Mouse (Mus musculus): ENCODE measurements at regions not wholly inside any gene's neighbourhood (a gene's known extent, or its start where the extent isn't known, plus 50 kb on each side); places are given as distances from the start of the nearest gene placed in this dataset.

DNA sequence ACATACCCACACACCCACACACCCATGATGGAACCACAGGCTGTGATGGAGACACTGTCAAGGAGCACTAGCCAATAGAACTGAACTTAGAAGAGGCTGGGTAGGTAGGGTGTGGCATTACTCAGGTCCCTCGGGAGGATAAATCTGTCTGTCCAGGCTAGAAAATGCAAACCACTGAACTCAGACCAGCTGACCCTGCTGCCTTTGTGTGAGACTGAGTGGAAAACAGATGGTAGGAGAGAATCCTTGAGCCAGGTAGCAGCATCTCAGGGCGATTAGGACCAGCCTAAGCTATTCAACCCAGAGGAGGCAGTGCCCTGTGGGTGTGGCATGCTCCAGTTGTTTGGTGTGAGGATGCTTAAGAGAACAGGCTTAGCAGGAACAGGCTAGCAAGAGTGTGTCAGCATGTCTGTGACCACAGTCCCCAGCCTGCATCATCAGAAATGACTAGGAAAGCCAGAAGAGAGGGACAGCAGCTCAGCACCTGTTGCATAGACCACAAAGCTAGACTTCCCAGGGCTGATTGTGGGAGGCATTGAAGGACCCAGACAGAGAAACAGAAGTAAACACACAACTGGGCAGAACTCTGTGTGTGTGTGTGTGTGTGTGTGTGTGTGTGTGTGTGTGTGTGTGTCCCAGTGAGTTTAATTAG, 103.2 kb upstream of the Sesn3 start:
- intact Hi-C loops (cut with DNase I) = loop anchor here (5.0 kb wide), 1 partner anchor 106 kb away; the partner anchor contains the start of gene Sesn3
- no peak for DNase-seq

DNA sequence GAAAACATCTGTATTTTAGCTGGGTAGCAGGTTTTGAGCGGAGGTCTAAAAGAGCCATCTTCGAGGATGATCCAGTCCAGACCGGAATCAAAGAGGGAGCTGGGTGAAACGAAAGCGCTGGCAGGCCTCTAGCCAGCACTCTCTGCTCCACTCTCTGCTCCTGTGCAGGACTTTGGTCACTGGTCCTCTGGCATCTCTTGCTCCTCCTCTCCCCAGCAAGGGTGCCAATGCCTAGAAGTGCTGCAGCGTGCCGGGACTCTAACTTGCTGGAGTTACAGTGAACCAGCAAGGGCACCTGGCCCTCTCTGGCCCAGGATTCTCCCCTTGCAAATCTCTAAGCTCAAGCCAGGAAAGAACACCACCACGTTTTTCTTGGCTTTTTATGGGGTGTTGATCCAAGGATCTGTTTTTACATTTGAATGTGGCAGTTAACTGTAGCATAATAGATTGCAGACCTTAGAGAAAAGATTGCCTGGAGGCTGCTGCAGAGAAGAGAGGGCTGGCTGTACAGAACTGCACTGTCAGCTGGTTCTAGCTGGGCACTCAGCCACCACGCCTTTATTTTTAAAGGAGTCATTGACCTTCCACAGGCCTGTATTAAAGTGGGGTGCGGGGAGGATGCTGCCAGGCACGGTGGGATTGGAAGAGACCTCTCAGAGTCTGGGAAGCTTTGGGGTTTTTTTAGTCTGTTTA, 101.1 kb upstream of the Sesn3 start:
- peak; percentile 58 to 76 for DNase-seq
- intact Hi-C loops (cut with DNase I) = loop anchor here (5.0 kb wide), 1 partner anchor 104 kb away; the partner anchor contains the start of gene Sesn3

DNA sequence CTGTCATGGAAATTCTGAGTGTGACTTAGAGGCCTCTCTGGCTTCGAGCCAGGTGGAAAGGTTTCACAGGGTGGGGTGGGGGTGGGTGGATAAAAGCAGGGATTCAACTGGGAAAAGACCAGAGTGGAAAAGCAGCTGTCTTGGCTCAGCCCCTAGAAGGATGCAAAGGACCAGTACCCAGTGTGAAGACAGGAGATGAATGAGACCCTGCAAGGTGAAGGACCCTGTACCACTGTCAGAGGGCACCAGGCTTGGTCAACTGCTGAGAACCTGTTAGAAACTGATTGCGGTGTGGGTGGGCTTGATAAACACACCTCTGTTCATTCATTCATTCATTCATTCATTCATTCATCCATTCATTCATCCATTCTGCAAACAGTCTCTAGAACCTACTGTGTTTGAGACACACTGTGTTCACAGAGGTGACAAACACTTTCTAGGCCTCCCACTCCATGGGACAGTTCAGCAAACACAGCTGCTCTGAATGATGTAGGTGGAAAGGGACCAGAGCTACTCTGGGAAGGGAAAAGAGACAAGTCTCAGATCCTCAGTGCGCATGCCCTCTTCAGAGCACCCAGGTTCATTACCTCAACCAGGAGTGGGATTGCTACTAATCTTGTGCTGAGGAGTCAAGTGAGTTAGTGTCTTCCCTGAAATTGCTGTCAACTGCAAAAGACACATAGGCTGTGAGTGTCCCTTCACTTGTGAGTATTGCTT, 100.4 kb upstream of the Sesn3 start:
- intact Hi-C loops (cut with DNase I) = loop anchor here (5.0 kb wide), 1 partner anchor 103 kb away; the partner anchor contains the start of gene Sesn3
- no peak for DNase-seq

GRCm38 (mm10) chr9:14175041-14175881, 99.6 kb upstream of the Sesn3 start:
- intact Hi-C loops (cut with DNase I) = no loop called here
- DNase-seq = peak; percentile 6 to 27

- intact Hi-C loops (cut with DNase I) = no loop called here
- no peak for DNase-seq
Observed at GRCm38 (mm10) chr9:14179777-14180176, 95.1 kb upstream of the Sesn3 start.

GRCm38 (mm10) chr9:14184261-14184660, 90.6 kb upstream of the Sesn3 start:
- no peak for DNase-seq

DNA sequence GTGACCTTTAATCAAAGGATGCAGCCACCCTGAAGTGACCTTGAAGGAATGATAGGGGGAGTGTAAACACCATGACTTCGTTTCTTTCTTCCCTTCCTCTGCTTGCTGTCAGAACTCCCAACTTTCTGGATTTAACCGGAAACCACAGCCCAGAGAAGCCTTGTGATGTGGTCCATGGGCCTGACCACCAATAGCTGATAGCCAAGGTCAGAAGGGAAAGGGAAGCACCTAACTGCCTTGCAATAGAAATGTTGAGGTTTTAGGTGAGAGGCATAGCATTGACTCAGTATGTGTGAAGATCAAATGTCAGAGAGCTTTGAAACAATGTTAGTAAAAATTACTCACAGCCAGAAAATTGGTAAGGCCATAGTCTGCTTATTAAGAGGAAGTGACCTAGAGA, 89.2 kb upstream of the Sesn3 start:
- intact Hi-C loops (cut with DNase I) = no loop called here
- DNase-seq = no peak

More at GRCm38 (mm10) chr9:14184261-14184660, 90.6 kb upstream of the Sesn3 start:
- intact Hi-C loops (cut with DNase I) = no loop called here

DNA sequence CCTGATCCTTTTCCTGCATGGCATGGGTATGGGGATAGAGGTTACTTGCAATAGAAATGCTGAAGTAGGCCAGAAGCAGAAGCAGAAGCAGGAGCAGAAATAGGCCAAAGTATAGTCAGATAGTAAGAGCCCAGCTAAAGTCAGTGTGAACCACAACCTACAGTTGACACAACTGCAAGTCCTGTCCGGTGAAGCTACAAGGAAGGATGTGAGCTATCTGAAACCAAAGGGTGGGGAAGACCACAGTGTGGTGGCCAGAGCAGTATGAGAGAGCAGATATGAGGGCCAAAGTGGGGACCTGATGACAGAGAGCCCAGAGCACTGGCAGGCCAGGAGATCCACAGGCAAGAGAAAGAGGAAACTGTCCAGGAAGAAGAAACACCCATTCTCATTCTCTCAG, 87.1 kb upstream of the Sesn3 start:
- intact Hi-C loops (cut with DNase I) = no loop called here
- no peak for DNase-seq

DNA sequence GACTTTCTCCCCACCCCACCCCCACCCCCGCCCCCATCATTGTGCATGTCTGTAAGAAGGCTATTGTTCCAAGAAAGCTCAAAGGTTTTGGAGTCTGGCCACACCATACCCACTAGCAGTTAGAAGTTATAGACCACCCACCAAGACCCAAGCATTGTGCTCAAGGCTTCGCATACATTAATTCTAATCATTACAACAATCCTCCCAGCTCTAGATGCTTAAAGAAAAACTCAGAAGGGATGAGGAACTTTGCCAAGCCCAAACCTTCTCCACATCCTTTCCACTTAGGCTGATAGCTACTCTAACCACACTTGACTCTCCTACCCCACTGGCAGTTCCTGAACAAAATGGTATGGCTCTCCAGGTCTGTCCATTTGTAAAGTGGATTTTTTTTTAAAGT, 86.4 kb upstream of the Sesn3 start:
- DNase-seq = no peak
- intact Hi-C loops (cut with DNase I) = no loop called here

DNA sequence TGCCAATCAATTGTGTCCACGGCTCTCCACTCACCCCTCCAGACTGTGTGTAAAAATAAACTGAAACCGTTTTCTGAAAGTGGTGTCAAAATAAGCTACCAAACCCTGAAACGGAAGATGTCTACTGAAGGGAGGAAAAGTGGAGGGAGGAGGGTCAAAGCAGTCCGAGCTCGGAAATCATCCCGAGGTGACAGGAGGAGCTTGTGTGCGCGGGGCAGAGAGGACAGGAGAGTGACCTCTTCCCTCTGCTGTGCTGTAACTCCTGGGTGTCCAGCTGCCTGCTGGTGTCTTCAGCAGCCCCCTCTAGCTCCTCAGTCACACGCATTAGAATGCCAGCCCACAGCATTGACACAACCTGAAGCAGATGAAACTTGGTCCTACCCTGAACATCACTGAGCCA, 84.2 kb upstream of the Sesn3 start:
- intact Hi-C loops (cut with DNase I) = no loop called here
- DNase-seq = no peak

- no peak for DNase-seq
- intact Hi-C loops (cut with DNase I) = no loop called here
Observed at GRCm38 (mm10) chr9:14194748-14195147, 80.1 kb upstream of the Sesn3 start.

- intact Hi-C loops (cut with DNase I) = no loop called here
- no peak for DNase-seq
Observed at GRCm38 (mm10) chr9:14199116-14199515, 75.8 kb upstream of the Sesn3 start.

DNA sequence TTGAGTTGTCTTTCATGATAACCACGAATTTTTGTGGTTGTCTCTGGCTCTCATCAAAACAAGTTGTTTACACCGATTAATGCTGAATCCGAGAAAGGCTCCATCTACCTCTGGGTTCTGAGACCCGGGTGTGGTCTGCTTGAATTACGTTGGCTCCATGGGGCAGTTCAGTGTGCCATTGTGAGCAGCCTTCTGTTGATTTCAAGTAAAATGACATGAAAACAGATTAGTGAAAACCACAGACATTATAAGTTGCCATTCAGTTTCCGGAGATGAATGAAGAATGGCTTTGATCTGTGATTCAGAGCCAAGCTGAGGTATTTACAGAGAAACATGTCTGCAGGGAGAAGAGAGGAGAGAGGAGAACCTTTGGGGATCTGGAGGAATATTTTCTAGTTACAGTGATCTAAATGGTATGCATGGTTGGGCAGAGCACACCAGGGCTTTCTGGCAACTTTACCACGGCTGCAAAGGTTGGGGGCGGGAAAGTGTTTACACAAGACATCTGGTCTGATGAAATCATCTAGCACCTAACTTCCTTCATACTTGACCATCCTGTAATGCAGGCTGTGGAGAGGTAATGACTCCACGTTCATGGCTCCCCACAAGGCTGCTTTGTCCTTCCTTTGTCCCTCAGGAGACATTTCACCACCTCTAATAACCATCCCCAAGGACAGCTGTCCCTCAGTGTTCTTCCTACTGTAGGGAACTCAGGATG, 74.7 kb upstream of the Sesn3 start:
- intact Hi-C loops (cut with DNase I) = no loop called here
- no peak for DNase-seq

DNA sequence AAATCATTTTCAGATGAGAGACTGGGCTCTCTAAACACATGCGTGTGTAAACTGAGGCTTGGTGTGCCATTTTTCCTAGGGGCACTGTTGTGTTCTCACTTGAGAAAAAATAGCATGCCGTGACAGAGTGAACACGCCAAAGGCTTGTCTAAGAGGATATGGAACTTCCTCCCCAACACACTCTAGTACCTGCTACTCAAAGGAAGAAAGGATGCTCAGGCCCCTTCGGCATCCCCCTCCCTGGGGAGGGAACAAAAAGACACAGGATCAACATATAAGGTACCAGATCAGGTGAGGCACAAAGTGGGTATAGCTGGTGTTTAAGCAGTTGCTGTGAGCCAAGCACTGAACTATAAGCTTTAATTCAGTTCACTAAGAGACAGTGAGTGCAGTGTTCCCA, 74.0 kb upstream of the Sesn3 start:
- no peak for DNase-seq
- intact Hi-C loops (cut with DNase I) = no loop called here

DNA sequence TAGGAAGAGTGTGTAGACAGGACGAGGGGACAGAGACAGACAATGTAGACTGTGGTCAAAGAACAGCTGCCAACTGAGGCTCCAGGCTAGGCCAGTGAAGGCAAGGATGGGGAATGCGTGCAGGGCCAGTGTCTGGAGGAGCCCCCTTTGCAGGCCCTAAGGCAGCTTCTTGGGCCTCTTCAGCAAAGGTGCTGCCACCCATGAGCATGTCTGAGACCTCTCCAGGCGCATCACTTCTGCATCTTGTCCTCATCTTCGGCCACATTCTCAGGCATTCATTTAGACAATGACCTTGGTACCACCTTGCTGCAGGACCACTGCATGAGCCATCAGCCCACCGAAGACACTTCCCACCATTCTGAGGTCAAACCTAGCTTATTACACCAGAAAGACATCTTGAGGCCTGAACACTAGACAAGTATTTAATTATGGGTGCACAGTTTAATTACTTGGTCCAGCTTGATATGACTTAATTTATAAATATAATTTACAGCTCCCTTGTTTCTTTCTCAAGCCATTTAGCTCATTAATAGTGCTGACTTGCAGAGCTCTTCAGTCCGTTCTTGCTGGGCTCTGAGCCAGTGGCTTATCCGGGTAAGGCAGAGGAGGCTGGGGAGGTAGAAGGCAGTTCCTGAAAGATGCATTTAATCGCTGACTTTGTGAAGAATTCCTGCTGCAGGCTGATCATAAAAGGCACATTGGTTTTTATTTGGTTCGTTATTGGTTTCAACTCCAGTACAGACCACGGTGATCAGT, 72.1 kb upstream of the Sesn3 start:
- DNase-seq = peak; percentile 45 to 61
- intact Hi-C loops (cut with DNase I) = no loop called here

GRCm38 (mm10) chr9:14203307-14203695, 71.6 kb upstream of the Sesn3 start:
- DNase-seq = no peak
- intact Hi-C loops (cut with DNase I) = no loop called here

- peak in 1 of 2 experiments; percentile 21 for DNase-seq
Observed at GRCm38 (mm10) chr9:14203768-14204416, 71.0 kb upstream of the Sesn3 start.

DNA sequence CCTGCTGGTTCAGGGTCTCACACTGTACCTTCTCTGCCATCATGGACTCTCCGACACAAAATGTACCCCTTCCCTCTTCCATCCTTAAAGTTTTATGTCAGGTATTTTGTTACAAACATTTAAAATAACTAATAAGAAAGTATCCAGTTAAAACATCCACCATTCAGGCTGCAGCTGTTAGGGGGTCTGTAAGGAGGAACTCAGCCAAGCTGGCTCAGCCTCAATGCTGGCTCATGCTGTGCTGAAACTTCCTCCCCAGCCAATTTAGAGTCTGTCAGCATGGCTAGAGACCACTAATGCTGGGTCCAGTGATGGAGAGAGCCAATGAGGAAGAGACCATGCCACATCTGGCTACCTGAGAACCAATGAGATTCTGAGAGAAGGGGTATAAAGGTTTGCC, 70.0 kb upstream of the Sesn3 start:
- peak in 1 of 2 experiments; percentile 25 for DNase-seq
- intact Hi-C loops (cut with DNase I) = no loop called here

More at GRCm38 (mm10) chr9:14203768-14204416, 71.0 kb upstream of the Sesn3 start:
- intact Hi-C loops (cut with DNase I) = no loop called here
